Mouse (Mus musculus) forebrain, embryonic 16.5 days (tissue): Measurements from ENCODE around the gene Cnbd2. TPM values are rescaled to one million over a fixed set of nuclear protein-coding genes. Genes with fewer than 3 reads are reported as not detected.
A peak's percentile ranks its signal among the peaks of the same experiment; 100 is the strongest.

Experiments
- ATAC-seq: fragments of 200-750 bp; cut with Nextera tagmentation; 2 replicates; pipeline ENCODE4 v1.8.0; 2017; ENCODE audit warnings: mild to moderate bottlenecking, moderate library complexity
- H3K27ac ChIP-seq: fragments of 300-500 bp; sonication (generic); 2 replicates; pipeline ENCODE4 v1.5.1; 2014; ENCODE audit warnings: low read length, control low read depth
- H3K27me3 ChIP-seq: fragments of 300-500 bp; sonication (generic); replicated peaks from 2 replicates; pipeline ENCODE4 v1.6.1; 2014; ENCODE audit warnings: low read length; ENCODE audit not compliant: control insufficient read depth, insufficient read depth
- H3K36me3 ChIP-seq: fragments of 300-500 bp; sonication (generic); 2 replicates; pipeline ENCODE4 v1.6.1; 2014; ENCODE audit not compliant: control insufficient read depth, insufficient read depth
- H3K4me1 ChIP-seq: fragments of 300-500 bp; sonication (generic); replicated peaks from 2 replicates; pipeline ENCODE4 v1.6.1; 2014; ENCODE audit warnings: low read length; ENCODE audit not compliant: control insufficient read depth, insufficient read depth
- H3K4me2 ChIP-seq: fragments of 300-500 bp; sonication (generic); 2 replicates; pipeline ENCODE4 v1.6.1; 2014; ENCODE audit warnings: mild to moderate bottlenecking, low read length, control low read depth
- H3K4me3 ChIP-seq: fragments of 300-500 bp; sonication (generic); replicated peaks from 2 replicates; pipeline ENCODE4 v1.5.1; 2014; ENCODE audit warnings: mild to moderate bottlenecking, low read length, control low read depth
- H3K9ac ChIP-seq: fragments of 300-500 bp; sonication (generic); replicated peaks from 2 replicates; pipeline ENCODE4 v1.6.1; 2014; ENCODE audit warnings: low read depth, low read length, control low read depth
- H3K9me3 ChIP-seq: fragments of 300-500 bp; sonication (generic); 2 replicates; pipeline ENCODE4 v1.6.1; 2016; ENCODE audit warnings: low read length; ENCODE audit not compliant: control insufficient read depth
- WGBS: fragments of 180-500 bp; shearing (Covaris S2); extraction: QIAGEN DNeasy Blood & Tissue Kit; methylation state at CpG from one replicate; pipeline ENCODE4 v1.1.7; 2014; 5-methylcytosine and 5-hydroxymethylcytosine counted together
- polyA plus RNA-seq: library from polyadenylated mRNA; unstranded; fragments of >200 nt; fragmentation: Nextera tagmentation; extraction: Ambion mirVana; gene quantifications from 2 replicates; pipeline ENCODE4 v1.2.1, GENCODE M21; 2015

Cnbd2 gene
- polyA plus RNA-seq, 1 experiment from 2014 or later, result 6.9 TPM

DNA sequence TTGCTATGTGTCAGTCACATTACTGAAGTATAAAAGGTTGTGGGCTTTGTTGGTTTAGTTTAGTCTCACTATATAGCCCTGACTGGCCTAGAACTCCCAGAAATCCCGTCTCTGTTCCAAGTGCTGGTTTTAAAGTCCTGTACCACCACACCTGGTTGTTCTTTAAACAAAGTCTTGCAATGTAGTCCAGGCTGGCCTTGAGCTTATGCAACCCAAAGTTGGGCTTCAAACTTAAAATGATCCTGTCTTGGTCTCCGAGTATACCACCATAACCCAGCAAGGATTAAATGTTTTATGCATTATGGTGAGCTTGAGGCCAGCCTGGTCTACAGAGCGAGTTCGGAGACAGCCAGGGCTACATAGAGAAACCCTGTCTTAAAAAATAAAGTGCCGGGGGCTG, 2.2 kb upstream of the Cnbd2 start:
- no peak for ATAC-seq
- H3K36me3 ChIP-seq, result no peaks in the 10 kb centered on the region
- H3K4me3 ChIP-seq, result no peak overlapping the region
- no peaks in the 10 kb centered on the region for H3K27me3 ChIP-seq
- 97% methylated on average over 5 of the region's 5 CpGs for WGBS
- no peak overlapping the region for H3K9ac ChIP-seq
- H3K4me2 ChIP-seq, result no peak overlapping the region
- peaks cover 12% of the 10 kb centered on the region for H3K4me1 ChIP-seq
- H3K27ac ChIP-seq, result no peak overlapping the region
- no peaks in the 10 kb centered on the region for H3K9me3 ChIP-seq

DNA sequence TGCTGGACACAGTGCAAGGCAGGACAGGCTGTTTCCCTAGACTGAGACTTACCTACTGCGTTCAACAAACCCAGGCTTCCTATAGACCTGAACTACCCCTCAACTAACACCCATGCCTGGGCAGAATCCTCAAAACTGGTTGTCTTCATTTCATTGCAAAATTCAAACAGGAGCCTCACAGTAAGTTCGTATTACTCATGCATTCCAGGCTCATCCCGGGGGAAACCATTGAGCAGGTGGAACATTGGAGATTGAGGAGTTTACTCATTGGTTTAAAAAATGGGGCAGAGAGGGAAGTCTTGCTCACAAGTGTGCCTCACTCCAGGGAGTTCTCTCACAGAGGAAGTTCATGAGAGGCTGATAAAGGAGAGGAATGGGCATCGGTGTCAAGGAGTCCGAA, 1.6 kb upstream of the Cnbd2 start:
- no peak overlapping the region for H3K9ac ChIP-seq
- WGBS, result 98% methylated on average over 5 of the region's 5 CpGs
- H3K4me2 ChIP-seq, result no peak overlapping the region
- H3K36me3 ChIP-seq, result no peaks in the 10 kb centered on the region
- no peak for ATAC-seq
- H3K9me3 ChIP-seq, result no peaks in the 10 kb centered on the region
- no peak overlapping the region for H3K4me3 ChIP-seq
- no peaks in the 10 kb centered on the region for H3K27me3 ChIP-seq
- H3K4me1 ChIP-seq, result peaks cover 12% of the 10 kb centered on the region
- H3K27ac ChIP-seq, result no peak overlapping the region

DNA sequence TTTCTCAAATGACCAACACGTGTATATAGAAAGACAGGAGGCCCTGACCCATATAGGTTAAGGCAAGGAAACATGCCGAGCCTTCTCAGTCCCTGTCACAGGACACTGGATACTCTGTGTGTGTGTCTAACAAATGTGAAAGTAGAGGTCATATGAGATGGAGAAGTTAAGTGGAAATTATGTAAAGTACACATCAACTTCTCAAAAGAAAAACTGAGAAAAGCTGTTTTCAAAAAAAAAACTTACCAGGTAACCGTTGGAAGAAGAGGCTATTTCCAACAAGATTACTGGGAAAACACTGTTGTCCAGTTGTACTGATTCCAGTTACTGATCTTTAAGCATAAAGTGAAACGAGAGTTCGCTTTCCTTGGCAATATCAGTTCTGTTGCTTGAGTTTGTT, 1.2 kb upstream of the Cnbd2 start:
- Histone ChIP-seq H3K27ac (no peak overlapping the region), H3K27me3 (no peaks in the 10 kb centered on the region), H3K9me3 (no peaks in the 10 kb centered on the region), H3K9ac (no peak overlapping the region), H3K4me2 (peak overlapping the region; percentile 81; the same call in 1 of the 2 replicates), H3K4me1 (peaks cover 12% of the 10 kb centered on the region), H3K4me3 (no peak overlapping the region), H3K36me3 (no peaks in the 10 kb centered on the region)
- no peak for ATAC-seq
- WGBS, result 92% methylated on average over 5 of the region's 5 CpGs

DNA sequence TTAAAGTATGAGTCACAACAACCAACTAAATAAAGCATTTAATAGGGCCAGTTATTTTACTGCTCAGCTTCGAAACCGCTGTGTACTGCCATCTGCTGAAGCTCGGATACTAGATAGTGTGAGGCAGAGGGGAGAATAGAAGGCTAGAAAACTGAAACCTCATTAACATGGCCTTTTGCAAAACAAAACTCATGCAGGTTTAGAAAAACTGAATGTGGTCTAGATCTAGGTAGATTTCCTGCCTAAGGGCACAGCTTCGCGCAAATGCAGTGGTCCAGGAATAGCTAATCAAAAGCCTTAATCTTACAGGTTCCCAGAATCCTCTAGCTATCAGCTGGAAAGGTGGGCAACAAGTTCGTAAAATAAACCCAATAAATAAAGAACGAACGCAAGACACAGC, 658 bp upstream of the Cnbd2 start:
- no peaks in the 10 kb centered on the region for H3K27me3 ChIP-seq
- peak overlapping the region; percentile 91 for H3K27ac ChIP-seq
- no peaks in the 10 kb centered on the region for H3K9me3 ChIP-seq
- peak overlapping the region; percentile 78 for H3K9ac ChIP-seq
- no peaks in the 10 kb centered on the region for H3K36me3 ChIP-seq
- H3K4me2 ChIP-seq, result peak overlapping the region; percentile 81
- H3K4me3 ChIP-seq, result peak overlapping the region; percentile 71
- H3K4me1 ChIP-seq, result peaks cover 12% of the 10 kb centered on the region
- ATAC-seq, result no peak
- 19% methylated on average over 8 of the region's 8 CpGs for WGBS

DNA sequence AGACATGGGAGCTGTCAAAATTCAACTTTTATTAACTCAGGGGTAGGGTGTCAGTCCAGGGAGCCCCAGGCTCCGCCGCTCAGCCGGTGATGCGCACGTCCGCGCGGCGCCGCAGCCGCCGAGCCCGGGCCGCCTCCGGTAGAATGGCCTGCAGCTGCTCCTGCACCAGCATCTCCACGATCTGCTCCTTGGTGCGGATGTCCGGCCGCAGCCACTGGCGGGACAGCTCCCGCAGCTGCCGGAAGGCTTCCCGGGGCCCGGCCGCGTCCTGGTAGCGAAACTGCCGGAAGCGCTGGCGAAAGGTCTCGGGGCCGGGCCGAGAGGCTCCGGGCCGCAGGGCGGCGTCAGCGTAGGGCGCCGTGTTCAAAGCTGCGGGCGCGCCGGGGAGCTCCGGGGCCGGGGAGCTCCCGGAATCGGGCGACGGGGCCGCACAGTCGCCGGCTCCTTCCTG, 233 bp upstream of the Cnbd2 start:
- Histone ChIP-seq H3K27me3 (no peaks in the 10 kb centered on the region), H3K4me1 (peaks cover 12% of the 10 kb centered on the region), H3K9me3 (no peaks in the 10 kb centered on the region), H3K4me3 (peak overlapping the region; percentile 71), H3K4me2 (peak overlapping the region; percentile 81), H3K36me3 (no peaks in the 10 kb centered on the region), H3K9ac (peak overlapping the region; percentile 78), H3K27ac (peak overlapping the region; percentile 91)
- peak; percentile 38 for ATAC-seq
- under 1% methylated on average over 53 of the region's 53 CpGs for WGBS

DNA sequence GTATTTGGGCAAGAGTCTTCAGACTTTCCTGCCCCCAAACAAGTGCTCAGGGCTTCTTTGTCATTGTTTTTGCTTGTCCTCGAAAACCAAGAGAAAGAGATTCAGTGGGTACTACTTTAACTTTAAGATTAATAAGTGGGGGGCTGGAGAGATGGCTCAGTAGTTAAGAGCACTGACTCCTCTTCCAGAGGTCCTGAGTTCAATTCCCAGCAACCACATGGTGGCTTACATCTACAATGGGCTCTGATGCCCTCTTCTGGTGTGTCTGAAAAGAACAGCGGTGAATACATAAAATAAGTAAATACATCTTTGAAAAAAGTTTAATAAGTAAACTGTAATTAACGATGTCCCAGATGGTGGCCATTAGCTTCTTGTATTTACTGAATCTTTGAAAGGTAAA, 1.1 kb downstream of the Cnbd2 start:
- Histone ChIP-seq H3K36me3 (no peaks in the 10 kb centered on the region), H3K27ac (no peak overlapping the region), H3K4me1 (peaks cover 12% of the 10 kb centered on the region), H3K4me3 (peak overlapping the region; percentile 71), H3K9ac (peak overlapping the region; percentile 78; the same call in 1 of the 2 replicates), H3K4me2 (peak overlapping the region; percentile 81), H3K27me3 (no peaks in the 10 kb centered on the region), H3K9me3 (no peaks in the 10 kb centered on the region)
- ATAC-seq, result no peak
- 51% methylated on average over 3 of the region's 3 CpGs for WGBS

DNA sequence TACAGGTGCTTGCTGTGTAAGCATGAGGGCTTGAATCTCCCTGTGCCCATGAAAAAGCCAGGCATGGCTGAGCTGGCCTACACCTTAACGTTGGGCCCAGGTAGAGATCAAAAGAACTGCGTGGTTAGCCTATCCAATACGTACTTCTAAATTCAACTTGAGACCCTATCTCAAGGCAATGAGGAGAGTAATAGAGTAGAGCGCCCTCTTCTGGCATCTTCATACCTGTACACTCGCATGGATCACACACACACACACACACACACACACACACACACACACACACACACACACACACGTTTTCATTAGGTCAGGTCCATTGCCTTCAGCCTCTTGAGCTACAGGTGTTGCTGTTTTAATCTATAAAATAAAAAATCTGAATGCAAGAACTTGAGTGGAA, 2.7 kb downstream of the Cnbd2 start:
- no peak overlapping the region for H3K4me2 ChIP-seq
- H3K4me3 ChIP-seq, result no peak overlapping the region
- WGBS, result 92% methylated on average over 6 of the region's 6 CpGs
- no peak overlapping the region for H3K27ac ChIP-seq
- H3K9ac ChIP-seq, result no peak overlapping the region
- no peaks in the 10 kb centered on the region for H3K9me3 ChIP-seq
- no peak for ATAC-seq
- peaks cover 12% of the 10 kb centered on the region for H3K4me1 ChIP-seq
- H3K36me3 ChIP-seq, result no peaks in the 10 kb centered on the region
- H3K27me3 ChIP-seq, result no peaks in the 10 kb centered on the region

DNA sequence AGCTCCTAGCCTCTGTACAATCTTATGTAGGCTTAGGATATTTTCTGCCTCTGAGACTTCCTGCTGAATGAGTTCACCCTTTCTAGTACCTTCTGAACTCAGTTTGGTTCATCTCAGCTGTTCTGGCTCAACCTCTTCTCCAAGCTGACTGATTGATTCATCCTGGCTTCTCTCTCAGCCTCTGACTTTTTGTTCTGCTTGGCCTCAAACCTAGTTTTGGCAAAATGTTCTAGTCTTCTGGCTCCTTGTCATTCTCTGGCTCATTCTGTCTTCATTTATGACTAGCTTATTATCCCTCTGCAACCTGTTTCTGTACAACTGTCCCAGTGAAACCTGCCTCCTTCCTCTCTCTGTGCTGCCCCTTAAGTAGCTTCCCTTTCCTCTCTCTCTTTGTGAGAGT, 6.4 kb downstream of the Cnbd2 start:
- ATAC-seq, result no peak

DNA sequence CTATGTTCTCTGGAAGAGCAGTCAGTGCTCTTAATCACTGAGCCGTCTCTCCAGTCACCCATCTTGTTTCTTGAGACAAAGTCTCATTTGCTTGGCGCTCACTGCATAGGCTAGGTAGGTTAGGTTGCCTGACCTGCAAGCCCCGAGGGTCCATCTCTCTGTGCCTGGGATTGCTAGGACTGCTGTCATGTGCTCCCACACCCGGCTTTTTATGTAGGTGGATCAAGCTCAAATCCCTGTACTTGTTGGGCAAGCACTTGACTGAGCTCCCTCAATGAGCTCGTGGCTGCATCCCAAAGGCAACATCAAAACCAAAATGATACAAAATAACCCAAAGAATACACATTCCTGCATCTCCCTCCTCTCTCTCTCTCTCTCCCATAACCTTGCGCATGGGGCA, 9.4 kb downstream of the Cnbd2 start:
- H3K27me3 ChIP-seq, result no peaks in the 10 kb centered on the region
- 92% methylated on average over 6 of the region's 6 CpGs for WGBS
- H3K4me3 ChIP-seq, result no peak overlapping the region
- no peak overlapping the region for H3K9ac ChIP-seq
- no peak overlapping the region for H3K27ac ChIP-seq
- ATAC-seq, result no peak
- 0 out of 2 replicates have a peak, but pooled peaks cover 3% of the 10 kb centered on the region for H3K36me3 ChIP-seq
- no peaks in the 10 kb centered on the region for H3K9me3 ChIP-seq
- H3K4me2 ChIP-seq, result no peak overlapping the region
- no peaks in the 10 kb centered on the region for H3K4me1 ChIP-seq

More for the DNA sequence above, 6.4 kb downstream of the Cnbd2 start:
- H3K4me1 ChIP-seq, result peaks cover 2% of the 10 kb centered on the region; the same call in 1 of the 2 replicates
- H3K9ac ChIP-seq, result no peak overlapping the region
- H3K36me3 ChIP-seq, result 0 out of 2 replicates have a peak, but pooled peaks cover 3% of the 10 kb centered on the region
- no peaks in the 10 kb centered on the region for H3K9me3 ChIP-seq
- no peaks in the 10 kb centered on the region for H3K27me3 ChIP-seq
- H3K27ac ChIP-seq, result no peak overlapping the region
- no peak overlapping the region for H3K4me2 ChIP-seq
- H3K4me3 ChIP-seq, result no peak overlapping the region

DNA sequence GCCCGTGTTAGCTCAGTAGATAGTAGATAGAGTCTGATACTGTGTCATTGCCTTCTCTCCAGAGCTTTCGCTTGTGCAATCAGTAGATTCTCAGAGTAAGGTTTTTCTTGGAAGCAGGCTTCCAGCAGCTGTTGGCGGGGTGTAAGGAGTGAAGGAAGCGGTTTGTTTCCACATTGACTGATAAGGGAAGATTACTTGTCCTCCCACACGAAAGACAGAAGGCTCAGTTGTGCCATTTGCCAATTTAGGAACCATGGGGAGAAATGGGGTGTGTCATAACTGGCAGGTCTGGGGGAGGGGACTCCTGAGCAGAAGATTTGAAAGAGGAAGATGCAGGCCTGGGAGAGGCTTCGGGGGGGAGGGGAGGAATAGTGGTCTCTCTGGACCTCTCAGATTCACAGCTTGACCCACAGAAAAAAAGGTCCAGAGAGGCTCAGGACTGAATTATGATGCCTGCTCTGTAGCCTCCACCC, 12.1 kb downstream of the Cnbd2 start:
- no peaks in the 10 kb centered on the region for H3K4me1 ChIP-seq
- no peak overlapping the region for H3K9ac ChIP-seq
- no peak overlapping the region for H3K4me2 ChIP-seq
- 0 out of 2 replicates have a peak, but pooled peaks cover 3% of the 10 kb centered on the region for H3K36me3 ChIP-seq
- no peak overlapping the region for H3K4me3 ChIP-seq
- H3K27ac ChIP-seq, result no peak overlapping the region
- no peak for ATAC-seq
- no peaks in the 10 kb centered on the region for H3K27me3 ChIP-seq
- no peaks in the 10 kb centered on the region for H3K9me3 ChIP-seq
- WGBS, result 70% methylated on average over 6 of the region's 6 CpGs
